Mouse (Mus musculus) R1 (cell line): Measurements from ENCODE around the gene Camta1.

Experiments used
- DNase-seq: peaks from one replicate; pipeline ENCODE4 v3.0.0-alpha.2; 2018; ENCODE audit warnings: low read depth, low spot score

The Camta1 gene

DNA sequence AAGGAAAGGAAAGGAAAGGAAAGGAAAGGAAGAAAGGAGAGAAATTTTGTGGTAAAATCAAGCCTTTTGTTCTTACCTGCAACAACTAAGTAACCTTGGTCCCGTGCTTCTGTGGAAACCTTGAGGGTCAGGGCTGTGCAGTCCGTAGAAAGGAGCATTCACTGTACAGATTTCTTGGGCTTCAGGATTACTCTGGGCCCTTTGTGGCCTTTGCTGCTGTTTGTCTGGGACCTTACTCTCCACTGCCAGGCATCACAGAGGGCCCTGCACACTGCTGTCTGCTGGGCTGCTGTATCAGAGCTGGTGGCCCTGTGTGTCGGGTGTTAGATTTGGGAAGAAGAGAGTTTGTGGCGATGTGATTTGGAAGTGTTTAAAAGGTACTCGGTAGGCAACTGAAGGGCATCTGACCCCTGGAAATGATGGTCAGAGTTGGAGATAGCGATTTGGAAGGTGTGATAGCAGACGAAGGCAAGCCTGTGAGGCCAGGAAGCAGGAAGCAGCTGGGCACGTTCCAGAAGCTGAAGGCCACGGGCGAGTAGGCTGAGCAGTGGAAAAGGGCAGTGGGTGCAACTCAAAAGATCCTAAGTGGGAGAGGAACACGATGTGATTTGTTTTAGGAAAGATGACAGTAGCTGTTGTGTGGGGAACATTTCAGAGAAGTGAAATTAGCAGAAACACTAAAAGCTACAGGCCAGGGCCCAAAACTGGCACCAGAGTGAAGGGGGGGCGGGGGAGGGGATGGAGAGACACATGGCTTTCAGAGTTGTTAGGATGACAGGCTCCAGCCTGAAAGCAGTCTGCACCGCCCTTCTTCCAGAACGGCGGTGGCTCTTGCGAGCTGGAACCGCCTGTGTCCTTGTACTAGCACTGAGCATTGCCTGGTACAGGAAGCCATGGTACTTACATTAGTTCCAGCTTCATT lies 992.1 kb downstream of the Camta1 start:
- DNase-seq = no peak

DNA sequence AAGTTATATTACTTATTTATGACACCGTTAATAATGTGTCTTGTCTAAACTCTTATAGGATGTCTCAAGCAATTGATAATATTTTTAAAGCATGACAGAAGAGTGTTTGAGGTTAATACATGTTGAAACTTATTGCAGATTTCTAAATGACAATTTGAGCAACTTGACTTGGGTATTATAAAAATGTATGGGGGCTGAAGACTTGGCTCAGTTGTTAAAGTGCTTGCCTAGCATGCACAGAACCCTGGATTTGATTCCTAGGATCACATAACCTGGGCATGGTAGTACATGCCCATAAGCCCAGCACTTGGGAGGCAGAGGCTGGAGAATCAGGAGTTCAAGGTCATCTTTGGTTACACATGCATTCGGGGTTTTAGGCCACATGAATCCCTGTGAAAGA lies 992.8 kb downstream of the Camta1 start:
- no peak for DNase-seq

DNA sequence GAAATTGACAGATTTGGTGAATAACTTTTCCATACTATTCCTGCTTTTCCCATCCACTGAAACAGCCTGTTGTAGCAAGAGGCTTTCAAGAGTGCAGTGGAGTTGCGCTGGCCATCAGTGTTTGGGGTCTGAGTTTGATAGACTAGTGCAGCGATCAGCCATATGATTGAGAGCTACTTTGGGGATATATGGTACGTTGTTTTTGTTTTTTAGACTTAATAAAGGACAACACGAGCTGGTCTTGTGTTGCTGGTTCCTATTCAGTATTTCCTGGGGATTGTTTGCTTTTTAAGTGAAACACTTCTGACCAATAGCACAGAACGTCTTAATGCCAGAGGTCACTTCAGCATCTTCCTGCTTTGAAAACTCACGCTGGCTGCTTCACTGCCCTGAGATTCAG lies 993.5 kb downstream of the Camta1 start:
- DNase-seq = no peak
